Mouse (Mus musculus) olfactory bulb, adult 2 months (tissue): ENCODE results near the gene Eif2ak2.

Experiments used
- CTCF ChIP-seq: fragments of 200-500 bp; IDR thresholded peaks from 2 replicates; pipeline ENCODE4 v1.5.1; 2012; ENCODE audit warnings: low read depth, mild to moderate bottlenecking, low read length, moderate library complexity; ENCODE audit not compliant: insufficient read depth
- POLR2A ChIP-seq: fragments of 200-500 bp; IDR thresholded peaks from 2 replicates; pipeline ENCODE4 v1.6.1; 2012; ENCODE audit warnings: mild to moderate bottlenecking, low read depth, low read length, moderate library complexity; ENCODE audit not compliant: insufficient read depth

DNA sequence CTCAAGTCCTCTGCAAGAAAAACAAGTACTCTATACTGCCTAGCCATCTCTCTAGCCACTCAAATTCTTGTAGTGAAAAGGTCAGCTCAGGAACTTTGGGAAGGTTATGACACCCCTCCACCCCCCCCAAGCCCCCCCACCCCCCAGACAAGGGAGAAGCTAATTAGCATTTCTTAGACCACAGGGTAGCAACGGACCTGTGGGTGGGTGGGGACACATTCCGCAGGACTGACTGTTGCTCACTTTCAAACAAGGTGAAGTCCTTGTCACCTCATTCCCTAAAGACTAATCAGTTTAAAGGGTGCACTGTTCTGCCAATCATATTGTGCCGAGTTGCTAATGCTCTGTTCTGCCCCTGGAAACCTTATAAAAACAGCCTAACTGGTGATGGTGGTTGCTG is 31.5 kb upstream of the Eif2ak2 start:
- TF ChIP-seq CTCF (no peak), POLR2A (no peak)
